Mouse (Mus musculus): ENCODE measurements around the gene Gm13271. TPM values are rescaled to one million over a fixed set of nuclear protein-coding genes. Genes with fewer than 3 reads are reported as not detected.
"Not testable (repeated sequence)": the region's sequence is repeated elsewhere in the genome, so short reads cannot be mapped to it uniquely, and the experiment has no call there.

The Gm13271 gene
- not detected for total RNA-seq (2021)
- long read RNA-seq, experiment 1, result 0 reads
- long read RNA-seq, experiment 2, result 0 reads

DNA sequence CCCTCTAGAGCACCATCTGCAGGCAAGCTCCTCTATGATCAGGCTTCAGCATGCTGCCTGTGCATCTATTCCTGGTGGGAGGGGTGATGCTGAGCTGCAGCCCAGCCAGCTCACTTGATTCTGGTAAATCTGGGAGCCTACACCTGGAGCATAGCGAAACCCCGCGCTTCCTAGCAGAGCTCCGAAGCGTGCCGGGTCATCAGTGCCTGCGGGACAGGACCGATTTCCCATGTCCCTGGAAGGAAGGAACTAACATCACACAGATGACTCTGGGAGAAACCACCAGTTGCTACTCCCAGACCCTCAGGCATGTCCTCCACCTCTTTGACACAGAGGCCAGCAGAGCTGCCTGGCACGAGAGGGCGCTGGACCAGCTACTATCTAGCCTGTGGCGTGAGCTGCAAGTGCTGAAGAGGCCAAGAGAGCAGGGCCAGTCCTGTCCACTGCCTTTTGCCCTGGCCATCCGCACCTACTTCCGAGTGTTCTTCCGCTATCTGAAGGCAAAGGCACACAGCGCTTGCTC is at the start of gene Gm13271:
Gm13271 (plus strand) TSS at position 51 of the 523 bp plus-strand sequence.
- intact Hi-C loops (cut with DNase I), result not testable (repeated sequence)

DNA sequence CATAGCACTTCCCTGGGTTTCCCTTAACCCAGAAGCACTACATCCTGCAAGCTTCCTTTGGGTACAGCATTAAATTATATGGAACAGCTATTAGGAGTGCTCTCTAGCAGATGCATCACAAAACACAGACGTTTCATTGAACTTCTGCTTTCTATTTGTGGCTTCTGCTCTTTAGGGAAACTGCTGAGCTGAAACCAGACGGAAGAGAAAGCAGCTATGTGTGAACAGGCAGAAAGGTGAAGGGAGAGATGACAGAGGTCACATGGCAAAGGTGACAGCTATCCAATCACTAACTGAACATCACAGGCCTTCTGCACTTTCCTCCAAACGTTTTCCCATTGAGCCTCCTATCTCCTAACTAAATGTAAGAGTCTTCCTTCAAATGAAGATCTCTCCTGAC is 48.7 kb upstream of the Gm13271 start:
- intact Hi-C loops (cut with DNase I), result no loop called here

More for the DNA sequence above, at the start of gene Gm13271:
- DNase-seq, result peak; percentile 59 to 71

DNA sequence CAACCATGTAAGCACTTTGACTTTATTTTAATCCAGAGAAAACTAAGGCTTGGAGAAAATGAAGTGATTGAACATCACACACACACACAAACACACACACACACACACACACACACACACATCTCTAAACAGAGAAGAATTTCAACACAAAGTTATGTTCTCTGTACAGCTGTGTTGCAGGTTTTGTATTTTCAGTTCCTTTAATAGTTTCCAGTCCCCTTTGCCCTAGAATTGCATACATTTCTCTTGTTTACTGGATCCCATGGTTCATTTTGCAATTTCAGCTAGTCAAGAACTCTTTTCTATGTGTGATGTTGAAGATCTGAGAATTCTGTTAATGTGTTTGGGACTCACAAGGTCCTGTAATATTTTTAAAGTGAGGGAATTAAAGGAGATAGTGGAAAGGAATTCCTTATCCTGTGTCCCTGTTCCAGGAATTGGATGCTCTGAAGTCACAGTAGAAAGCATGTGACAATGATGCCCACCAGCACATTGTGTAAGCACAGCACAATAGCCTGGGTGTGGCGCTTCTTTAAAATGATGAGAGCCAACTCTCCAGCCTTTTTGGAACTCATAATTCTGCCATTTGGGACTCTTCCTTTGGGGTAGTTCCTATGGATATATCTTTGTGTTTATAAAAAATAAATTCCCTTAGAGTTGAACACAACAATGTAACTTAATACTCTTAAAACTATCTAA is 47.4 kb upstream of the Gm13271 start:
- no peak for DNase-seq
- intact Hi-C loops (cut with DNase I), result no loop called here

More for the DNA sequence above, 48.7 kb upstream of the Gm13271 start:
- no peak for DNase-seq

DNA sequence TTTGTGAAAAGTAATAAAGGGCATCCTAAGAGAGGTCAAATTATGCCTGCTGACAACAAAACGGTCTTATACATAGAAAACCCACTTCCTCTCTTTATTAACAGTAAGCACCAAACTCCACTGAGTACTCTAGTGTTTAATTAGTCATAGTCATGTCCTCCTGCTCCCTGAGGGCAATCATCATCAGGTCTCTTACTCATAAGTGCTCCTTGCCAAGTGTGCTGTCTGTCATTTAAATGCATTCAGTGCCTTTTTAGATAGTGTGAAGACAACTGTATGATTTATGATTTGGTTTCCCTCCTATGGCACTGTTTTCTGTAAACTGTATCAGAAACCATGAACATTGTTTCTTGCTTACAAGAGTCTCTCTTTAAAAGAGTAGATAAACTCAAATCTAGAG is 40.4 kb upstream of the Gm13271 start:
- intact Hi-C loops (cut with DNase I), result no loop called here
- no peak for DNase-seq

DNA sequence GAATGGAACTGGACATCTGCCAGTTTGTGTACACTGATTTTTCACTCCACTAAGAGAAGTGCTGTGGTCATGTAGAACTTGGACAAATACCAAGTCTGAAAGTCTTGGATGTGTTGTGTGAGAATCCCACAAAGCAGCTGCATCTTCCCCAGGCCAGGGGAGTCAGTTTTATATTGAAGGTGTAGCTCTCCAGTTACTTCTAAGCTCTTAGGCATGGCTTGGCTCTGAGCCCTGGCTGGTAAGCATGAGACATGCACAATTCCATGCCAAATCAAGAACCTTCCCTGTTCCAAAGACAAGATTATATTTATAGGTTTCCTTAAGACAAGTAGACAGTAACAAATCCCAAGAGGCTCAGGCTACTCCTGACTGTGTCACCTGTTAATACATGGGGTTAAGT is 39.6 kb upstream of the Gm13271 start:
- DNase-seq, result peak; percentile 31 to 62
- intact Hi-C loops (cut with DNase I), result no loop called here

DNA sequence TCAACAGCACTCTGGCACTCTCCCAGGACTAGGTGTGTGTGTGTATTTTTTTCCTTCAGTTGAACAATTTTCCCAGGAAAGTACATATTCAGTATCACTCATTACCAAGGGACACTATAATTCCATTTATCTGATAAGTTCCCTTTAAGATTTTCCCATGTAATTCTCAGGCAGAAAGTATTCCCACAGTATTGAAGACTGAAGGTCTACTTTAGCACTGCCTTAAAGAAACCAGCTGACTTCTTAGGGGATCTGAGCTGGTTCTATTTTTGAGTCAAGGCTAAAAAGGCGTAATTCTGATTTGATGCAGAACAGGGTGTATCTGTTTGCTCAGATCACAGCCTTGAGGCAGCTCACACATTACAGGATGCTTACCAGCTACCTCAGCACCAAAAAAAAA is 36.0 kb upstream of the Gm13271 start:
- no peak for DNase-seq
- intact Hi-C loops (cut with DNase I), result no loop called here

DNA sequence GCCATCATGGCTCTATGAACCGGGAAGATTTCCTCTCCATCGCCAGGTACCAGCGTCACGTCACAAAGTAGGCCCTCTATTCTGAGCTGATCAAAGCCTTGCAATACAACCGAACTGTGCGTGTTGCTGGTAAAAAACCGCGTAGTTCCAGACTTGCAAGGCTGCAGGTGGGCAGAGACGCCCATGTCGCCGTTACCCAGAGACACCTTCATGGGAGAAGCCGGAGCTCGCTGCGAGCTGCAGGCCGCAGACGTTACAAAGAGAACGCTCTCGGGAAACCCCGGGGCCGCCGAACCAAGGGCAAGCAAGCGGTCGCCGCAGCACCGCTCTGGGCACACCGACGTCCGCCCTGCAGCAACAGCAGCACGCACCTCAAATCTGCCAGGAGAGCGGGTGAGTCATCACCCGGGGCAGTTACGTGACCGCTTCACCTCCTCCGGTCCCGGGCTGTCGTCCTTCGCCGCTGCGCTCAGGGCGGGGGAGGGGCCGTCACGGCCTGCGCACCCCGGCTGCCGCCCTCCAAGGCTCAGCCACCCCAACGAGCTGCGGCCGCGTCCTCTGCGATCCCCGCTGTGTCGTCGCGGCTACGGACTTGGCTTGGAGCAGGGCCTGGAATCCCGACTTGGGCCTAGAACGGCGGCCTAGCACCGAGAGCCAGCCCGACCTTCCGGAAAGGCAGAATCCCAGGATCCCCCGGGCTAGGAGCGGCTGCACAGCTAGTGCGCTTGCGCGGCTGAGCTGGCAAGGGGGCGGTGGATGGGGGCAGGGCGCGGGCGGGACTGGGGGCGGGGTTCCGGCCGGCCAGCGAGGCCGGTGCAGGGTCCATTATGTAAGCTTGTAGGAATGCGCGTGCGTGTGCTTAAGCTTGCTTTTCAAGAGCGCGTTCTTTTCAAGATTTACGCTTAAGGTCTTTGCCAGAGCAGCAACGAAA is 32.6 kb upstream of the Gm13271 start, which contains the start of the genes Gm26566 and Klhl9:
Gm26566 (plus strand) TSS at position 15 of the 931 bp plus-strand sequence.
Klhl9 (minus strand) TSS at position 675 of the 931 bp plus-strand sequence.
- intact Hi-C loops (cut with DNase I), result no loop called here
- DNase-seq, result peak; percentile 90 to 92

DNA sequence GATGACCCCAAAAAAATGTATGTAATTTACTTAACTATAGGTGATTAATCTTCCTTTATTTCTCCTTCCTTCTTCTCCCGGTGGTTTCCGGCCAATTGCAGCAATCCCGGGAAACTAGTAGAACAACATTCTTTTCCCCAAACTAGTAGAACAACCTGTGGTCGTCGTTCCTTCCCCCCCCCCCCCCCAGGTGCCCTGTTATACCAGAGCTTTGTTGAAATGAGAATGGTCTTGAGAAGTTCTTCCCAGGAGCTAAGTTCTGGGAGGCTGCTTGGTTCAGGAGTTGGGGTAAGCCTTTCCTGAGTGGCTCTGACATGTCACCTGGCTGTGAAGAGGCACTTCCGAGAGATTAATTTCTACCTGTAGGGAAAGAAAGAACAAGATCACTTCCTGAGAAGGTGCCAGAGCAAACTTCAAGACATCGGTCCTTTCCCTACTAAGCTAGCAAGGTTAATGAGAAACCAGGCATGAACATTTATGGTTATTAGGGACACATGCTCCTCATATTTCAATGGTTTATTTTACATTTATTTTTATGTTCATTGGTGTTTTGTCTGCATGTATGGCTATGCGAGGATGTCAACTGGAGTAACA is 31.1 kb upstream of the Gm13271 start:
- DNase-seq, result no peak
- intact Hi-C loops (cut with DNase I), result no loop called here

DNA sequence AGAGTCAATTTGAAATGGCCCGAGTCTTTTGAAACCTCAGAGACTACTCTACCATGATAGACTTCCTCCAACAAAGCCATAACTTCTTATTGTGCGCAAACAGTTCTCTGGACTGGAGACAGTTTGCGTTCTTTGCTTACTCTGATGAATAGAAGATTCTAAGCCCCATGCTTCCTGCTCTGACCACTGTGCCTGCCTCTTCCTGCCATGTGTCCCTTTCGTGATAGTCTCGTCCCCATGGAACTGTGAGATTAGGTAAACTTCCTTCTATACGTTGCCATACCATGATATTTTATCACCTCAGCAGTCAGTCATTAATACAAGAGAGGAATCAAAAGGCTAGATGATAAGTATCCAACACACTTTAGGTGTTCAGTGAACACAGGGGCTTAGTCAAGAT is 27.9 kb upstream of the Gm13271 start:
- intact Hi-C loops (cut with DNase I), result loop anchor here (1.0 kb wide), 1 partner anchor 29 kb away; no protein-coding TSS in a partner anchor
- DNase-seq, result no peak

DNA sequence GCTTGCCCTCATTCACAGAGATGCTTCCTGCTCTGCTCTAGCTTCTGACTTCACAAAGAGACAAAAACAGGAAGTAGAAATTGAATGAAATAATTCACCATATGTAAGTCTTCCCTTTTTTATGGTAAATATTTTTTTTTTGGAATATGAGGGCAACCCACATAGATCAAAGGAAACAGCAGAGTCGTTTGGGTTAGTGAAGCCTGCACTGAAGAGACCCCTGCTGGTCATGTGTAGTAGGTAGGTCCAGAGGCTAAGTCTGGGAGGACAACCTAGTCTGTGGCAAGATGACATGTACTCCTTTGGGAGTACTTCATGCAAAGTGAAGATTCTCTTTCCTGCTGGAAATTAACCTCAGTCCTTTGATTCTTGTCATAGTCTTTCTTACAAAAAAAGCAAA is 27.3 kb upstream of the Gm13271 start:
- intact Hi-C loops (cut with DNase I), result loop anchor here (1.0 kb wide), 1 partner anchor 30 kb away; no protein-coding TSS in a partner anchor
- DNase-seq, result no peak

DNA sequence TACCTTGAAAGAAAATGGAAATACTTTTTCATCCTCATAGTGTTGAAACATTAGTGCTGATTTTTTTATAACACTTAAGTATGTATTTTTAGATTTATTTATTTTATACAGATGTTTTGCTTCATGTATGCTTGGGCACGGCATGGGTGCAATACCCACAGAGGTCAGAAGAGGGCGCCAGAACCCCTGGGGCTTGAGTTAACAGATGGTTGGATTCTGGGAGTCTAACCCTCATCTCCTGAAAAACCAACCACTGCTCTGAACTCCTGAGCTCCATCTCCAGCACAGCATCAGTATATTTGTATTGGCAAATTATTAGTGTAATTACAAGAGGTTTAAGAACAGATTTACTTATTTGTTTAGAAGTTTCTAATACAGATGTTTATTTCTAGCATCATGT is 16.2 kb upstream of the Gm13271 start:
- intact Hi-C loops (cut with DNase I), result no loop called here
- peak; percentile 66 to 67 for DNase-seq

DNA sequence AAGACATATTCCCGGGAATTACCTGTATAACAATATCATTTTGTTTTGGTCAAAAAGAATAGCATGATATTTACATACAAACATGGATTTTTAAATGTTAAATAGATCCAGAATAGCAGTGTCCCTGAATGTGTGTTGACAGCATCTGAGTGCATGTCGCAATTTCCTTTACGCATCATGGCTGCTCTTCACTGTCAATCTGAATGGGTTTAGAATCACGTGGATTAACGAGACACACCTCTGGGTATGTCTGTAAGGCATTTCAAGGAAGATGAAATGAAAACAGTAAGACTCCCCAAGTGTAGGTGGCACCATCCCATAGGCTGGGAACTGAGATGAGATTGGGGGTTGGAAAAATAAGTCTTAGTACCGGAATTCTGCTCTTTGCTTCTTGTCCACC is 15.6 kb upstream of the Gm13271 start:
- no peak for DNase-seq
- intact Hi-C loops (cut with DNase I), result no loop called here

DNA sequence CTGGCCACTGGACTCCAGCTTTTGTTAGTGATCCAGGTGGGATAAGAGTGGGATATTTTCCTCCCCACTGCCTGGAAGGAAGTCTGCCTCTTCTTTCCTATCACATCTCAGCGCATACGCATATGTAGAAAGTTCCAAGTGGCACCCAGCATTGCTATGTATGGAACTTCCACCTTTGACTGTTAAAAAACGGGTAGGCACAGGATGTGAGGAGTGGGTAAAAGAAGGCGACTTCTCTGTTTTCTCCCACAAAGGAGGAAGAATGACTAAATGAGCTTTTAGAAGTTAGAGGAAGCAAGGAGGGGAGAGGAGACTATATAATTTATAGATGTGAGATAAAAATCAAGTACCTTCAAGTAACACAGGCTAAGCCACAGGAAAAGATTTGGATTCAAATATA is 13.2 kb upstream of the Gm13271 start:
- no peak for DNase-seq
- intact Hi-C loops (cut with DNase I), result no loop called here

DNA sequence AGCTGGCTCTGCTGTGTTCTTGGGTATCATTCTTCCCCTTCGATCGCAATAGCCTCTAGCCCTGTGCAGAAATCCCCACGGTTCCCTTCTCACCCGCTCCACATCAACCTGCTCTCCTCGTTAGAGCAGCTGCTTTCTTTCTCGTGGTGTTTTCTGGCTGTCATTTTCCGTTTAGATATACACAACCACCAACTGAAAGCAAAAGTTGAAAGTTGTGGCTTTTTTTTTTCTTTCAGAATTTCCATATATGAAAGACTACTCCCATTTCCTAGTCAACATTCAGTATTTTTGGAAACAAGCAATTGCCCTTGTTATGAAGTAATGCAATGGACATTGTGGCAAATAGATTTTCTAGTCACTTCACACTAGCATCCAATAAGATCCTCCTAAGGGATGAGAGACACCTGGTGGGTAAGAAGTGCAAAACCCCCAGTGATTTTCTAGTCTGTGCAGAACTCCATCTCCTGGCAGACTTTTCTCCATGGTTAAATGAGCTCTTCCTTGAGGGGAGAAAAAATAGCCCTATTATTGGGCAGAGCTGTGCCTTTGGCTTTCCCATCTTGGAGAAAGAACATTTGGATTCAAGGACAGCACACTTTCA is 11.8 kb upstream of the Gm13271 start:
- intact Hi-C loops (cut with DNase I), result no loop called here

DNA sequence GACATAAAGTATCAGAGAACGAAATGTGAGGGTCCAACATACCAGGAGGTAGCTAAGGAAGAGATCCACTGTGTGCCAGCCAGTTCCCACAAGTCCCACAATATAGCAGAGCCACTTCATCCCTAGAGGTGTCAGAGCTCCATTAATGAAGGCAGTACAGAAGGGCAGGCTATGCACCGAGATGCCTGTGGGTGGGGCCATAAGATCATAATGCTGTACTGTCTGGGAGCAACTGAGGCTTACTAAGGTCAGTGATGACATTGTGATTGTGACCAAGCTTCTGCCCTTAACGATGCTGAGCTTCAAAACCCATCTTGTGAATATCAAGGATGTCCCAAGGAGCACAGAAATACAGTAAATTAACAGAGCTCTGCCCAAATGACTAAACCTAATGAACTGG is 10.5 kb upstream of the Gm13271 start:
- no peak for DNase-seq
- intact Hi-C loops (cut with DNase I), result no loop called here

More for the DNA sequence above, 11.8 kb upstream of the Gm13271 start:
- no peak for DNase-seq

DNA sequence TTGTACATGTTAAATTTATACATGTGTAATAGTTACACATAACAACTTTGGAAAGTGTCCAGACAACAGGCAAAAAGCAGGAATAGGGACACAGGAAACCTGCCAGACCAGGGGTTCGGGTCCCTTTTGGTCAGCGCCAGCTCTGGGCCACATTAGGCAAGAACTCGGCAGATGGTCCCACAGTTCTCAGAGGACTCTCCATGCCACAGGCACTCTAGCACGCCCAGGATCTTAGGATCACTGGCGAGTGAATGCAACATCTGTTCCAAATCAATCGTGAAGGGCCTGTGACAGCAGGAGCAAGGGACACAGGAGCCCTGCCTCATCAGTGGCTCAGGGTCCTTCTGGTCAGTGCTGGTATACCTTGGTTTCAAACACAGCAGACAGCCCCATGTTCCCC is 4.7 kb upstream of the Gm13271 start:
- DNase-seq, result no peak

DNA sequence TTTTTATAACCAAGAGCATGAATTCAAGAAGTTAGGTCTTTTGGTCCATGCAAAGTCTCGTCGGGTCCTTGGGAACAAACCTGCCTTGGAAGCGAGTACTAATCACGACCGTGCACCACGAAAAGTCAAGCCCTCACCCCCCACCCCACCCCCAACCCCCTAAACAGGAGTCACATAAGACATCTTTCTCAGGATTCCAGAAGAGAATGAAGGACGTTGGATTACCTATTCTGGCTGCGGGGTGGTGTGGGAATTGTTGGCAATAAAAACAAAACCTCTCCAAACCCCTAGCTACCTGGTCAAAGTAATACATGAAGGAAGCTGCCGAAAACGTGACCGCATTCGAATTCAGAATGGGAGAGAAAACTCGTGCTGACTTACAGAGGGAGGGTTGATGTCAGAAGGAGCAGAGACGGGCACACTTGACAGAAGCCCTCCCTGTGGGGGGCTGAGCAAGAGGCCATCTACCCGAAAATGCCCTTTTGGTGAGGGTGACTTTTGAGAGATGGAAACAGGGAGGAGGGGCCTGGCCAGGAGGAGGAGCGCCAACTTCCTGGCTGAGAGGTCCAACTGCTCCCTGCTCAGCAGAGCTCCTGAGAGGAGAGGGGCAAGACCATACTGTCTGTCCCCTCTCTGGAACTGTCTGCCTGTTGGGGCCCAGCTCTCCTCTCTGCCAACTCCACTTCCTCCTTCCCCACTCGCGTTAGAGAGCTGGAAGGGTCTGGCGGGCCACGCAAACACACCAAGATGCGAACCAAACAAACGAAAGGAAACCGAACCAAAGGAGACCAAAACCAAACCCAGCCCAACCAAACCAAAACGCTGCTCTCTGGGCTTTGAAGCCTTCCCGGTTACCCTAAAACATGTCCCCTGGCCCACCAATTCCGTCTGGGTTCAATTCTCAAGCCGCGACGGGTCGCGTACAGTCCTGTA is 2.2 kb downstream of the Gm13271 start:
- intact Hi-C loops (cut with DNase I), result not testable (repeated sequence)
- DNase-seq, result peak in 1 of 2 experiments; percentile 25

More for the DNA sequence above, 4.7 kb upstream of the Gm13271 start:
- intact Hi-C loops (cut with DNase I), result no loop called here

DNA sequence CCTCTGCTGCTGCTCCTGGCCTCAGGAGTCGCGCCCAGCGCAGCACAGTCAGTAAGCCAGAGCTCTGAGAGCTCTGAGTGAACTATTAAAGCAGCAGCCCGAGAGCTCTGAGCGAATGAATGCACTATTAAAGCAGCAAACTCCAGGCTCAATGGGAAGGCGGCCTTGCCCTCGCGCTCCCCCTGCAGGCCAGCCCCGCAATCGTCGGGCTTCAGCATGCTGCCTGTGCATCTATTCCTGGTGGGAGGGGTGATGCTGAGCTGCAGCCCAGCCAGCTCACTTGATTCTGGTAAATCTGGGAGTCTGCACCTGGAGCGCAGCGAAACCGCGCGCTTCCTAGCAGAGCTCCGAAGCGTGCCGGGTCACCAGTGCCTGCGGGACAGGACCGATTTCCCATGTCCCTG is 3.0 kb downstream of the Gm13271 start:
- DNase-seq, result peak; percentile 74 to 90

DNA sequence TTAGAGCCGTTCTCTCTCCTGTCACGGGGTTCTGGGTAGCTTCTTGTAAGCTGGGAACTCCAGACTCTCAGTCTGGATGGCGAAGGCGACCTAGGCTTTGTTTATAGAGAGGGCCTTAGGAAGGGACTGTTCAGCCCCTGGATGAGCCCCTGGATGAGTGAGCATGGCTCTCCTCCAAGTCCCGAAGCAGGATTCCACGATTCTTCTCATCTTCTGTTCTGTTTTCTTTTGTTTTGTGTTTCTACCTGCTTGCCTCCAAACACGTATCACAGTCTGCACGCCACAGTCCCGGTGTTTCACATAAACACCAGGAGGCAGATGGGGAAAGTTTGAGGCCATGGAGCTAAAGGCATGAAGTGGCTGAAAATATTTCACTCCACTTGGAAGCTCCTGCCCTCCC is 4.1 kb downstream of the Gm13271 start:
- DNase-seq; intact Hi-C loops (cut with DNase I): not testable (repeated sequence)

More for the DNA sequence above, 3.0 kb downstream of the Gm13271 start:
- intact Hi-C loops (cut with DNase I), result not testable (repeated sequence)
